18 mouse cellular contexts compared by ENCODE assay signal in the genomic region with DNA sequence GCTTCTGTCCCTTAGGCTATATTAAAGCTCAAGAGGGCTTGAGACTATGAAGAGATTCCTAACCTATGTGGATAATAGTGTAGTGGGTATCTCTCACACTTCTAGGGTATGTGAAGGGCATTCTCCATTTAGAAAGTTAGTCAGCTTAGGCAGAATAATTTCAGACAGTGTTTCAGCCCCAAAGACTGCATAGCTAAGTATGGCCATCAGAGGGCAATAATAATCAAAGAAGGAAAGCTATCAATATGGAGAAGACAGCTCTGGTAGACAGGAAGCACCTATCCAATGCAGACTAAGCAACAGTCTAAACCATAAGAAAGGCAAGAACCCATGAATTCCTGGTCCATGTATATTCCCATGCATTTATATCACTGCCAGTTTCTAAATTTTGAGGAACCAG.
"Had no signal": no experiment of that assay in that cellular context is flagged by ENCODE, and none has a peak within 500 bp of the region (broad histone marks: within the 10 kb centered on the region; RNA-seq: fewer than 3 reads in every experiment).

No protein-coding gene starts in this region.

- H3K4me1 ChIP-seq: limb, embryonic 13.5 days; liver, embryonic 15.5 days; megakaryocyte, embryonic 14.5 days; midbrain, embryonic 15.5 days; neural tube, embryonic 12.5 days had no signal

- H3K27me3 ChIP-seq: limb, embryonic 13.5 days; liver, embryonic 15.5 days; midbrain, embryonic 15.5 days; neural tube, embryonic 12.5 days had no signal

- H3K4me2 ChIP-seq: limb, embryonic 13.5 days; liver, embryonic 11.5 days; liver, embryonic 15.5 days; midbrain, embryonic 11.5 days; midbrain, embryonic 15.5 days; neural tube, embryonic 12.5 days had no signal

- H3K9me3 ChIP-seq: liver, embryonic 15.5 days; midbrain, embryonic 15.5 days; neural tube, embryonic 12.5 days had no signal

- H3K4me3 ChIP-seq: limb, embryonic 13.5 days; liver, embryonic 15.5 days; megakaryocyte, embryonic 14.5 days; midbrain, embryonic 15.5 days; neural tube, embryonic 12.5 days had no signal

- ATAC-seq: hindbrain, embryonic 16.5 days; midbrain, embryonic 15.5 days had no signal

- H3K27ac ChIP-seq: limb, embryonic 13.5 days; liver, embryonic 15.5 days; midbrain, embryonic 15.5 days; neural tube, embryonic 12.5 days had no signal

- DNase-seq: kidney, adult 2 months; kidney, postnatal 10 days; layer of hippocampus, postnatal 36 days; left cerebral cortex, postnatal 4 days; lung, postnatal 4 days; retina, postnatal 1 day; right cerebral cortex, postnatal 4 days; spleen, adult 18-20 months; thymus, adult 2 months; thymus, postnatal 25 days had no signal

- H3K9ac ChIP-seq: limb, embryonic 13.5 days; liver, embryonic 15.5 days; midbrain, embryonic 15.5 days; neural tube, embryonic 12.5 days had no signal

- H3K36me3 ChIP-seq: limb, embryonic 13.5 days; liver, embryonic 15.5 days; midbrain, embryonic 15.5 days; neural tube, embryonic 12.5 days had no signal
